Mouse (Mus musculus) forelimb bud, embryonic 11.5 days (tissue): Measurements from ENCODE around the gene Matn4.
"Not testable (repeated sequence)": the region's sequence is repeated elsewhere in the genome, so short reads cannot be mapped to it uniquely, and the experiment has no call there.

ENCODE experiments used
- DNase-seq: peaks from one replicate; pipeline ENCODE4 v3.0.0-alpha.2; 2012; ENCODE audit warnings: low read depth, low spot score

Matn4 gene

DNA sequence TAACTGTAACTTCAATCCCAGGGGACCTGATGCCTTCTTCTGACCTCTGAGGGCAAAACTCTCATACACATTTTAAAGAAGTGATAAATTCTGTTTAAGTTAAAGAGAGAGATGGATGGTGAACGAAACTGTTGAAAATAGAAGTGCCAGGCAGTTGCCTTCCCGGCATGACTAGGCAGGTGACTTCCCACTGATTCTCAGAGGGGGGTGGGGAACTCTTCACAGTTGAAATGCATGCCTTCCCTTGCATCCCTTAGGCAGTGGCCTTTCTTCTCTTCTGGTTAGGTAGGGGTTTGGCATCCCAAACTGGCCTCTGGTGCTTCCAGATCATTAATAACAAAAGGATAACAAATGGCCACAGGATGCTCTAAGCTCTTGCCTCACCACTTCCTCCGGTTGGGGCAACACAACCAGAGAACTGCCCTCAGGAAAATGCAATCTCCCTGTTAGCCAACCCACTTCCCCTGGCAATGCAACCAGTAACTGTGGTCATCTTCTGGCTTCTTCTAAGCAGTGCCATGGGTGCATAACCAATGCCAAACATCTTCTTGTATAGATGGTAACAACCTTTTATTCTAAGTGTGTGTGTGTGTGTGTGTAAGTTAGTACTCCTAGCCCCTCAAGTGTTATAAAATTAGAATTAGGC is 32.4 kb downstream of the Matn4 start:
- no peak for DNase-seq

DNA sequence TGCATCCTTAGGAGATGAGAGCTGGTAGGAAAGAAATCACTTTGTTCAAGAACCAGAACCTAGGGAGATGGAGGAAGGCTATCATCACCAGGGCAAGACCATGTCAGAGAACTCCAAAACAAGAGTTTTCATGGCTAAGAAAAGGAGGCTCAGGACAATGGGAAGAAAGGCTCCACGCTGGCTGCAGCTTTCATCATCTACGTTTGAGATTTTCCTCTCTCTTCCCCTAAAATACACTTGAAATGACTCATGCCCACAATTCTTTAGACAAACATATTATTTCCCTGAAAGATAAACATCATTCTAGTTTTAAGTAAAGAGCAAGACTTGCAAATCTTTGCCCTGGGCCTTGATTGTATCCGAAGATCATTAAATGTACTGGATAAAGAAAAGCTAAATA is 33.6 kb downstream of the Matn4 start:
- DNase-seq, result no peak

DNA sequence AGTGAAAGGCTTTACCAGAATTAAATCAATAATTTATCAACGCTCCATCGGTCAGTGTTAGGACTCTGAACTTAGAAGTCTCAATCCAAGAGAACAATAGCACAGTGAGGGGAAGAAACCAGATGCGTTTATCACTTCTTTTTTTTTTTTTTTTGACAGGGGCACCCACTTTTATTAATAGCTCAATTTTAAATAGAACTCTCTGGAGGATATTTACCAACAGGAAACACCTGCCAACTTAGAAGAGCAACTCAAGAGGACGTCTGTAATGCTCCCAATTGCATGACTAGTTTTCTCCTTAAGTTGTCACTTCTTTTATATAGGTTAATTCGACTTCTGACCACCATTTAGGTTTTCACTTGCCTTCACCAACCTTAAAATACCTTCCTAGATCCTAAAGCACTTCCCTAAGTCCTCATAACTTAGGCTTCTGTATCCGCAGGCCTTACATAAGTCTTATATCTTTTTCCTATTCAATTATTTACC is 36.3 kb downstream of the Matn4 start:
- DNase-seq, result no peak

- no peak for DNase-seq
Measured at GRCm38 (mm10) chr2:164366947-164367346, 38.0 kb downstream of the Matn4 start.

GRCm38 (mm10) chr2:164360974-164361657 is 43.8 kb downstream of the Matn4 start:
- no peak for DNase-seq

GRCm38 (mm10) chr2:164359668-164360067 is 45.3 kb downstream of the Matn4 start:
- no peak for DNase-seq

- DNase-seq, result no peak
Measured at GRCm38 (mm10) chr2:164359031-164359430, 45.9 kb downstream of the Matn4 start.

- DNase-seq, result no peak
Measured at GRCm38 (mm10) chr2:164358373-164358772, 46.6 kb downstream of the Matn4 start.

DNA sequence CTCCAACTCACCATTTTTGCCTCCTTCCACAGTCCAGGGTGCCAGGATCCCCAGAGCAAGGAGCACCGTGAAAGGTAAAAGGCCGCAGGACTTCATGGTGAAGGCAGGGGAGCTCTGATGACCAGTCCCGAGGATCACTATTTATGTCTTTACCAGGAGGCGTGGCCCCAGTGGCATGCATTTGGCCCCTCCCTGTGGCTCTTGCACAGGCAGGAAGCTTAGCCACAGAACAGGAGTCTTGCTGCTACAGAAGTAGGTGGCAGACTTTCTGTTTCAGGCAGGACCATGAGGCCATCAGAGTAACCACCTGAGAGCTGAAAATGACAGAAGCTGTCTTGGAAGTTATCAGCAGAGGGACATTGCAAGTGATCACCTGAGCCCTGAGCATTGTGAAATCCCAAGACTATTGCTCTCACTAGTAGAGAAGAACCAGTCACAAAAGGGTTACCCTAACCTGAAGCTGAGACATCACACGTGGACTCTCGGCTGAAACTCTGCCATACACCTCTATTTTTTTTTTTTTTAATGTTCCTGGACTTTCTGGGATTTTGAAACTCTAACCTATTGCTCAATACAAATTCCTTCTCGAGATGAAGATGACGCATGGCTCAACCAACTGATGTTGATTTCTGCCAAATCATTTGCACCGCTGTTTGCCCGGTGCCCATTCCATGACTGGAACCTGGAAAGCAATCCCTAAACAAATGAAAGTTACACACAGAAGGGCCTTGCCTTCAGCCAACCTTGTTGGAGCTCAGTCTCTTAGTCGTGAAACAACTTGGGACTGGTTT is 48.6 kb downstream of the Matn4 start:
- DNase-seq, result no peak

- DNase-seq, result no peak
Measured at GRCm38 (mm10) chr2:164353356-164353755, 51.6 kb downstream of the Matn4 start.

- no peak for DNase-seq
Measured at GRCm38 (mm10) chr2:164352697-164353096, 52.3 kb downstream of the Matn4 start.

DNA sequence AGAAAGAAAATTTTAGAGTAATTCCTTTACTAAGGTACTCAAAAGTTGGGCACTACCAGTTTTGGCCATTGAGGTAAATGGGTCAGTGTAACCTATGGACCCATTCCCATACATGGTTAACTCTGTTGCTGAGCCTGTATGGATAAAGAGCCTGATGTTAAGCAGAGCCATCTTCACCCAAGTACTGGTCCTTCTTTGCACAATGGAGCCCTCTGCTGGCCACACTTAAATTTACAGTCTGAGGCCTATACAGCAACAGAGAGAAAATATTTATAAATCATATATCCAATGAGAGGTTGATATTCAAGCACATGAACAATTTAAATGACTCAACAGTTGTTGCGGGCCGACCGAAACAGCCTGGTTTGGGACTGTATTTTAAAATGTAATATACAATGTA is 56.0 kb downstream of the Matn4 start:
- DNase-seq, result peak; percentile 33

DNA sequence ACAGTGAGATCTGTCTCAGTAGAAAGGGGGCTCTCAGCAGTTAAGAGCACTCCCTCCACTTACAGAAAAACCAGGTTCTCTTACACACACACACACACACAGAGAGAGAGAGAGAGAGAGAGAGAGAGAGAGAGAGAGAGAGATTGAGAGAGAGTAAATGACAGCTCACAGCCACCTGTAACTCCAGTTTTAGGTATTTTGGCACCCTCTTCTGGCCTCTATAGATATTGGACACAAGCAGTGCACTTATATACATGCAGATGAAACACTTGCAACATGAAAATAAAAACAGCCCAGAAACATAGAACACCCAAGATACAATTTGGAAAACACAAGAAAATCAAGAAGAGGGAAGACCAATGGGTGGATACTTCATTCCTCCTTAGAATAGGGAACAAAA is 57.3 kb downstream of the Matn4 start:
- DNase-seq, result not testable (repeated sequence)

DNA sequence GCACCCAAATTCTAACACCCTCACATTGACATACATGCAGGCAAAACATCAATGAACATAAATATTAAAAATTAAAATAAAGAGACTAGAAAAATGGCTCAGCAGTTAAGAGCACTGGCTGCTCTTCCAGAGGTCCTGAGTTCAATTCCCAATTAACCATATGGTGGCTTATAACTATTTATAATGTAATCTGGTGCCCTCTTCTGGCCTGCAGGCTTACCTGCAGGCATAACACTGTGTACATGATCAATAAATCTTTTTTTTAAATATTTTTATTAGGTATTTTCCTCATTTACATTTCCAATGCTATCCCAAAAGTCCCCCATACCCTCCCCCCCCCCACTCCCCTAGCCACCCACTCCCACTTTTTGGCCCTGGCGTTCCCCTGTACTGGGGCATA is 61.2 kb downstream of the Matn4 start:
- not testable (repeated sequence) for DNase-seq
